Mouse (Mus musculus) spleen, adult 10 weeks (tissue): Measurements from ENCODE around the gene Kif12. TPM values are rescaled to one million over a fixed set of nuclear protein-coding genes. Genes with fewer than 3 reads are reported as not detected.

Source experiments
- polyA plus RNA-seq: library from polyadenylated mRNA; stranded (reverse); fragments of 350-450 nt; fragmentation: Illumina TruSeq; extraction: RNeasy Lipid Tissue Mini Kit (QIAGEN cat#74804); gene quantifications from one replicate; pipeline ENCODE4 v1.2.3, GENCODE M21; 2015; ENCODE audit warnings: low replicate concordance; ENCODE audit not compliant: insufficient read depth

The Kif12 gene
- not detected for polyA plus RNA-seq

DNA sequence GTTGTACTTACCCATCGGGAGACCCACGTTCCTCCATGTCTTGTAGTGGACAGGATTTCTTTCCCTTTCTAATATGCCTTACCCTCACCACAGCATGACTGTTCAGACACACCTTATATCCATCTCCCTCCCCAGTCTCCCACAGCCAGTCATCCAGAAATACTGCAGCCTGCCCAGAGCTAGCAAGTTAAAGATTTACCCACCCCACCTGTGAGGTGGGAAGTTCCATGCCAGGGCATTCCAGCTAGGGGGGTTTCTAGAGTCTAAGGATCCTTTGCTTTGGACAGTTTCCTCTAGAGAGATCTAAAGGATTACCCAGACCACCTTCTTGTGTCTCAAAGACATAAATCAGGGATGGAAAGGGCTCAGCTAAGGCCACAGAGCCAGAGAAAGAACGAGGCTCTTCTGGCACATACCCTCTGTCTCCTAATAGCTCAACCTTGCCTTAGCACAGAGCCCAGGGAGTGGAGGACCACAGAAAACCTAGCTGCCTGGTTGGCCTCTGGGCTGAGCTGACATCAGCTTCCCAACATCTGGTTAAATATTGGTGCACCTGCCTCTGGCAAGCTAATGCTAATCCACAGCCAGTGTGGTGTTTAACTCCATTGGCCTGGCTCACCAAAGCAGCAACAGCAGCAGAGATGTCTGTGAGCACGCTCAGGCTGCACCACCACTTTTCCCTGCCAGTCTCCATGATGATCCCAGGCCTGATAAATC lies at the start of gene Kif12:
Kif12 (minus strand) TSS at position 163 of the 717 bp plus-strand sequence.

DNA sequence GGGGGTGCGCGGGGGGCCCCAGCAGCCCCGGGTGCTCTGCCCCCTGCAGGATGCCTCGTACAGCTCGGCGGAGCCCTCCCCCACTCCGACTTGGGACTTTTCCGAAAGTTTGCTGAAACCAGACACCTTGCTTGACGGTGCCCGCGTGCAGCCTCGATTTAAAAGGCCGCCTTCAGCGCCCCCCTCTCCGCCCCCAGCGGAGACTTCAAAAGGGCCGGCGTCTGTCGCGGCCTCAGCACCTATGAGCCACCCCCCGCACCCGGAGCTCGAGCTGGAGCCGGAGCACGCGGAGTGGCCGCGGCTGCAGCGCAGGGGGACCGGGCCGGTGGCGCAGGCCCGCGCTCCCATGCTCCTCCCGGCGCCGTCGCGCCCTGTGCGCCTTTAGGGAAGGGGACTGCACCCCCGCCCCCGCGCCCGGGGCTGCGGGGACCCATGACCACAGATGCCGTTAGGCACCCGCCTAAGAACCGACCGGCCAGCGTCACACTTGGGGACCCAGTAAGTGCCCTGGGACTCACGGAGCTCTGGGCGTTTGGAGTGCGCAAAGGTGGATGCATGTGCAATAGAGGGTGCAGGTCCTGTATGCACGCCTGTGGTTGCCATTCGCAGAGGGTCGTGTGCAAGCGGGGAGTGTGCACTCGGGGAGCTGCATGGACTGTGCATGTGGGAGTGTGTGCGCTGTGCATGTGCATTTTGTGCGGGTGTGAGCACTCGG lies 42.1 kb upstream of the Kif12 start, which contains the start of gene Col27a1:
Col27a1 (plus strand) TSS at position 98 of the 715 bp plus-strand sequence.

DNA sequence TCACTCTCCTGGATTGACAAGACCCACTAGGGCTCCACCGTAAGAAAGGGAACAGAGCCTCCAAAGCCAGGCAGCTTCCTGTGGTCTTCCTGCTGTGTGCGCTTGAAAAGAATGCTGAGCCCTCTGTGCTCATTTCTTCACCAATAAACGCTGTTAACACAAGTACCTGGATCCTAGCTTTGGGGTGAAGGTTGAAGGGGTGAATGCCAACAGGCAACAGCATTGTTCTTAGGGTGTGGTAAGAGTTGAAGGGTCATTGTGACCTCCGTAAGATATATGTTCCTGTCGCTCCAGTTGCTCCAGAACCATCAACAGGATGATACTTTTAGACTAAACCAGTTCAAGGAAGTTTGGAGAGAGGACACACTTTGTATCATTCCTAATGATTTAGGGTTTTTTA lies 17.2 kb downstream of the Kif12 start, which contains the start of gene Ambp:
Ambp (minus strand) TSS at position 101 of the 400 bp plus-strand sequence.

Other genes with a start within 250 kb of the Kif12 start
- 0.99 TPM for gene Zfp618, start 206.6 kb downstream of the Kif12 start, polyA plus RNA-seq
- gene Ambp, start 17.3 kb downstream of the Kif12 start, polyA plus RNA-seq: not detected
- gene Col27a1, start 41.9 kb upstream of the Kif12 start, polyA plus RNA-seq: 4.7 TPM
- 0.47 TPM for gene Orm1, start 172.4 kb upstream of the Kif12 start, polyA plus RNA-seq
- gene Orm3, start 184.0 kb upstream of the Kif12 start, polyA plus RNA-seq: not detected
- gene Orm2, start 190.3 kb upstream of the Kif12 start, polyA plus RNA-seq: 0.47 TPM
- 58.4 TPM for gene Akna, start 231.2 kb upstream of the Kif12 start, polyA plus RNA-seq